Mouse (Mus musculus) liver, embryonic 11.5 days (tissue): ENCODE measurements around the gene Igsf1. TPM values are rescaled to one million over a fixed set of nuclear protein-coding genes. Genes with fewer than 3 reads are reported as not detected.

Source experiments
- ATAC-seq: fragments of 200-750 bp; cut with Nextera tagmentation; replicated peaks from 2 replicates; pipeline ENCODE4 v1.8.0; 2017; ENCODE audit warnings: moderate number of reproducible peaks, mild to moderate bottlenecking, moderate TSS enrichment, moderate library complexity; ENCODE audit not compliant: low FRiP score
- DNase-seq: peaks from one replicate; pipeline ENCODE4 v3.0.0-alpha.2; 2017; ENCODE audit warnings: low spot score
- H3K27ac ChIP-seq: fragments of 300-500 bp; sonication (generic); 2 replicates; pipeline ENCODE4 v1.5.1; 2014; ENCODE audit warnings: mild to moderate bottlenecking, low read depth, low read length, control low read depth
- H3K27me3 ChIP-seq: fragments of 300-500 bp; sonication (generic); replicated peaks from 2 replicates; pipeline ENCODE4 v1.6.1; 2014; ENCODE audit warnings: low read length, mixed read lengths; ENCODE audit not compliant: control insufficient read depth, insufficient read depth
- H3K36me3 ChIP-seq: fragments of 300-500 bp; sonication (generic); 2 replicates; pipeline ENCODE4 v1.6.1; 2014; ENCODE audit warnings: mild to moderate bottlenecking, low read length, moderate library complexity, mixed read lengths; ENCODE audit not compliant: control insufficient read depth, insufficient read depth
- H3K4me1 ChIP-seq: fragments of 300-500 bp; sonication (generic); replicated peaks from 2 replicates; pipeline ENCODE4 v1.6.1; 2014; ENCODE audit warnings: low read length, mixed read lengths; ENCODE audit not compliant: control insufficient read depth, insufficient read depth
- H3K4me2 ChIP-seq: fragments of 300-500 bp; sonication (generic); 2 replicates; pipeline ENCODE4 v1.6.1; 2014; ENCODE audit warnings: mild to moderate bottlenecking, control low read depth, moderate library complexity
- H3K4me3 ChIP-seq: fragments of 300-500 bp; sonication (generic); 2 replicates; pipeline ENCODE4 v1.5.1; 2014; ENCODE audit warnings: low read depth, low read length, control low read depth
- H3K9ac ChIP-seq: fragments of 300-500 bp; sonication (generic); 2 replicates; pipeline ENCODE4 v1.6.1; 2014; ENCODE audit warnings: low read depth, low read length, control low read depth
- H3K9me3 ChIP-seq: fragments of 300-500 bp; sonication (generic); 2 replicates; pipeline ENCODE4 v1.6.1; 2016; ENCODE audit warnings: low read length, inconsistent platforms, mixed read lengths; ENCODE audit not compliant: control insufficient read depth
- WGBS: fragments of 180-500 bp; shearing (Covaris S2); extraction: QIAGEN DNeasy Blood & Tissue Kit; methylation state at CpG from one replicate; pipeline ENCODE4 v1.1.7; 2014; 5-methylcytosine and 5-hydroxymethylcytosine counted together
- polyA plus RNA-seq: library from polyadenylated mRNA; unstranded; fragments of >200 nt; fragmentation: Nextera tagmentation; extraction: Ambion mirVana; gene quantifications from 2 replicates; pipeline ENCODE4 v1.2.1, GENCODE M21; 2014

Gene Igsf1
- polyA plus RNA-seq: 63.0 and 68.7 TPM in 2 replicates

DNA sequence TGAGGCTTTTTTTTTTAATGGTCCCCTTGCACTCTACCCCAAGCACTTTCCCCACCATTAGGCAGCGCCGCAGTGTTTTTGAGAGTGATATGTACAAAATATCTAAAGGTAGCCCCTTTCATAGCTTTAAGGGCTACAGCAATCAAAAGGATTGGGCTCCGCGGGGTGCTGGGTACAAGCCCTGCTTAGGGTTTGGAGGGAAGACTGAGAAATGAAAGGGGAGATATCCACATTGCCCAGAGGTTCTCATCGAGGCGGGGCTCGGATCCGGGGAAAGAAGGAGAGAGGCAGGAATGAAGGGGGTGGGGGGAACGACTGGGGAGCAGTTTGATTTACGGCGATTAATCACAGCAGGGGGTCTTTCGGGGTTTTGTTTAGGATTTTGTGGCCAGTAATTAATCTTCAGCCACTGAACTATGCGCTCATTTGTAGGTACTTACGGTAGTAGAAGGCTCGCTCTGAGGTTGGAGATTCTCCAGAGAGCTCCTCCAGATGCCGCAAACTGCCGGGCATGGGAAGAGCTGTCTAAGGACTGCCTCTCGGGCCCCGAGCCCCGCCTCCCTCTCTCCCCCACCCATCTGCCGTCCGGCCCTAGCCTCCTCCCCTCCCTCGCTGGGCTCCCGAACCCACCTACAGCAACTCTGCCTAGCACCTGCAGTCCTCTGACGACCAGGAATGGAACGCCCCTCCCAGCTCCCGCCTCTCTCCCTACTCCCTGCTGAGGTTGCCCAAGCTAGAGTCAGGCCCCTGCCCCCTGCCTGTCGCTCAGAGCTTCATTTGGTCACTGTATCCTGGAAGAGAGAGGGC is at the start of gene Igsf1:
Gene Igsf1 (minus strand): TSS at position 537 of the 807 bp plus-strand sequence.
- H3K27ac ChIP-seq: no peak within 1 kb of the TSS
- no peak within 1 kb of the TSS for H3K9ac ChIP-seq
- H3K4me3 ChIP-seq: peak within 1 kb of the TSS; percentile 32
- H3K4me1 ChIP-seq: no peaks in the 10 kb centered on the region
- ATAC-seq (peak; percentile 77), DNase-seq (no peak)
- H3K27me3 ChIP-seq: 0 out of 2 replicates have a peak, but pooled peaks cover 2% of the 10 kb centered on the region
- H3K9me3 ChIP-seq: no peaks in the 10 kb centered on the region
- H3K4me2 ChIP-seq: peak within 1 kb of the TSS; percentile 34
- H3K36me3 ChIP-seq: no peaks in the 10 kb centered on the region
- 25% methylated on average over 23 of the region's 28 CpGs for WGBS

DNA sequence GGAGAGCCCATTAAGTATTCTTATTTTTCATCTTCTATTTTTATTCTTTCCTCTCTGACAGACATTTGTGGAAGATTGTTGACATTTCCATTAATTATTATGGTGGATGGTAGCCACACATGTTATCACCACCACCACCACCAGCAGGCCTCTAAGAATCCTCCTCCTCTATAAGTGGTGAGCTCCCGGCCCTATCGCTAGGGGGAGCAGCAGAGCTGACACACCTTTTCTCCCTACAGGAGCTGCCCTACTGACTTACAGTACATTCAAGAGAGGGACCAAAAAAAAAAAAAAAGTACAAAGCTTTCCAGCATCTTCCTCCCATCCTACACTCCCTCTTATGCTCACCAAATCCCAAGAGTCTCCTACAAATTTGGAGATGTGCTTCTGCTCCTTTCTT is 26.7 kb downstream of the Igsf1 start:
- Histone ChIP-seq H3K36me3 (no peaks in the 10 kb centered on the region), H3K4me1 (no peaks in the 10 kb centered on the region), H3K9ac (no peak overlapping the region), H3K9me3 (no peaks in the 10 kb centered on the region), H3K4me3 (no peak overlapping the region), H3K27ac (no peak overlapping the region), H3K27me3 (no peaks in the 10 kb centered on the region), H3K4me2 (no peak overlapping the region)
- 33% methylated on average over 2 of the region's 2 CpGs for WGBS
- ATAC-seq (no peak), DNase-seq (no peak)

DNA sequence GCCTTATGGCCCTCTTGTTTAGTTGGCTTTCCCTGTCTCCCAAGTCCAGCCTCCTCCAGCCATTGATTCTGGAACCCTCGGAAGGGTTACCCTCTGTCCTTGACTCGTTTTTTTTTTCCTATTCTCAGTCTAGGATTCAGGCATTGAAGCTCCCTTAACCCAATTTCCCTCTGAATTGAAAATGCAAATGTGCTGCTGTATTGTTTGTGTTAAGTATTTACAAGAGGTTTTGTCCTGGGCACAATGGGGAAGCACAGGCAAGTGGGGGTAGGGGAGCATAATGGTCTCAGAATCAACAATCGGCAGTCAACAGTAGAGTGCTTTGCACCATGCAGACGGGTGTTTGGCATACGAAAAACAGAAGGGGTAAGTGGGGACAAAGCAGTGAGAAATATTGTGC is 52.4 kb downstream of the Igsf1 start:
- H3K4me3 ChIP-seq: no peak overlapping the region
- 60% methylated on average over 5 of the region's 5 CpGs for WGBS
- no peak overlapping the region for H3K9ac ChIP-seq
- ATAC-seq (no peak), DNase-seq (no peak)
- H3K27ac ChIP-seq: no peak overlapping the region
- H3K4me2 ChIP-seq: no peak overlapping the region
- H3K27me3 ChIP-seq: no peaks in the 10 kb centered on the region
- H3K9me3 ChIP-seq: no peaks in the 10 kb centered on the region
- no peaks in the 10 kb centered on the region for H3K36me3 ChIP-seq
- H3K4me1 ChIP-seq: no peaks in the 10 kb centered on the region

DNA sequence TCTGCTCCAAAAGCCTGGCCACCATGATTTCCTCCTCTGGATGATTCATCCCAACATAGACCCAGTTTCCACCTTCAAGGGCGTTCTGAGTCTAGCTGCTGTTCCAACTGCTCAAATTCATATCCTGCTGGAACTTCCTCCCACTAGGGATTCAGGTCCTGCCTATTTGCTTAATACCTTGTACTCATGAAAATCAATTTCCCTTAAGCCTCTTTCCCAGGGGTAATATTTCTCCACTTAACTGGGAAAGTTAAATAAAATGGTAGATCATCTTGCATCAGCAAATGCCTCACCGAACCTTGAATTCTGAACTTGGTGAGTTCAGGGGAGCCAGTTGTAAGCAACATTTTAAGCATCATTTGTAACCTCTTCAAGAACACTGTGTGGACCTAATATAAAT is 62.6 kb downstream of the Igsf1 start, which contains the start of gene Olfr1321:
Gene Olfr1321 (minus strand): TSS at position 101 of the 400 bp plus-strand sequence.
- 69% methylated on average over 2 of the region's 2 CpGs for WGBS
- H3K4me3 ChIP-seq: no peak within 1 kb of the TSS
- no peaks in the 10 kb centered on the region for H3K9me3 ChIP-seq
- no peaks in the 10 kb centered on the region for H3K36me3 ChIP-seq
- H3K4me2 ChIP-seq: no peak within 1 kb of the TSS
- no peaks in the 10 kb centered on the region for H3K4me1 ChIP-seq
- no peak for ATAC-seq
- H3K27me3 ChIP-seq: no peaks in the 10 kb centered on the region
- DNase-seq: no peak
- H3K9ac ChIP-seq: no peak within 1 kb of the TSS
- H3K27ac ChIP-seq: no peak within 1 kb of the TSS

Other genes with a start within 250 kb of the Igsf1 start
- gene Olfr1320, start 125.4 kb downstream of the Igsf1 start, polyA plus RNA-seq: not detected in 2 replicates
- gene Olfr1321, start 62.7 kb downstream of the Igsf1 start, polyA plus RNA-seq: not detected in 2 replicates
- gene Olfr1322, start 93.7 kb upstream of the Igsf1 start, polyA plus RNA-seq: not detected in 2 replicates
- gene Olfr1323, start 221.6 kb upstream of the Igsf1 start, polyA plus RNA-seq: not detected in 2 replicates